Mouse (Mus musculus): Measurements from ENCODE around the gene Fads3. TPM values are rescaled to one million over a fixed set of nuclear protein-coding genes. Genes with fewer than 3 reads are reported as not detected.

Fads3 gene
- not detected for polyA plus RNA-seq (2017; shearing (Covaris generic))

GRCm38 (mm10) chr19:10041388-10042148 is at the start of gene Fads3:
Fads3 (plus strand) TSS chr19:10041569.

GRCm38 (mm10) chr19:10001206-10001969 is 40.0 kb upstream of the Fads3 start, which contains the start of the genes Best1 and Rab3il1:
Best1 (minus strand) TSS chr19:10001633.
Rab3il1 (plus strand) TSS chr19:10001669.

GRCm38 (mm10) chr19:10101341-10102053 is 60.1 kb downstream of the Fads3 start, which contains the start of gene Fads2:
Fads2 (minus strand) TSS chr19:10101746.

Other genes with a start within 250 kb of the Fads3 start
- not detected for gene Scgb2a2, start 194.0 kb upstream of the Fads3 start, polyA plus RNA-seq (2017; shearing (Covaris generic))
- gene Incenp, start 142.0 kb upstream of the Fads3 start, polyA plus RNA-seq (2017; shearing (Covaris generic)): 58.2 TPM
- 2,424 TPM for gene Fth1, start 61.0 kb upstream of the Fads3 start, polyA plus RNA-seq (2017; shearing (Covaris generic))
- gene Best1, start 39.9 kb upstream of the Fads3 start, polyA plus RNA-seq (2017; shearing (Covaris generic)): 0.28 TPM
- gene Rab3il1, start 39.9 kb upstream of the Fads3 start, polyA plus RNA-seq (2017; shearing (Covaris generic)): 0.96 TPM
- gene Fads2, start 60.2 kb downstream of the Fads3 start, polyA plus RNA-seq (2017; shearing (Covaris generic)): 0.12 TPM
- gene Fads1, start 141.3 kb downstream of the Fads3 start, polyA plus RNA-seq (2017; shearing (Covaris generic)): 13.3 TPM
- gene Tmem258, start 162.4 kb downstream of the Fads3 start, polyA plus RNA-seq (2017; shearing (Covaris generic)): 330 TPM
- gene Fen1, start 162.6 kb downstream of the Fads3 start, polyA plus RNA-seq (2017; shearing (Covaris generic)): 52.0 TPM
- not detected for gene Myrf, start 199.2 kb downstream of the Fads3 start, polyA plus RNA-seq (2017; shearing (Covaris generic))